Mouse (Mus musculus) liver, adult 2 months (tissue): ENCODE results near the gene Rnf157.

ENCODE experiments used
- CTCF ChIP-seq: fragments of 200-500 bp; IDR thresholded peaks from 2 replicates; pipeline ENCODE4 v1.5.1; 2011; ENCODE audit warnings: low read depth, low read length, control low read depth
- POLR2A ChIP-seq: fragments of 200-500 bp; IDR thresholded peaks from 2 replicates; pipeline ENCODE4 v1.6.1; 2011; ENCODE audit warnings: low read length, control low read depth; ENCODE audit not compliant: insufficient read depth; ENCODE audit errors: extremely low read depth

GRCm38 (mm10) chr11:116306126-116306982 is 106.5 kb downstream of the Rnf157 start:
- TF ChIP-seq CTCF, result no peak
- 0 out of 2 replicates have a peak, but pooled peaks have one; percentile 6 for TF ChIP-seq POLR2A
